Mouse (Mus musculus) MEL (cell line): ENCODE data around the gene Ostf1. TPM values are rescaled to one million over a fixed set of nuclear protein-coding genes. Genes with fewer than 3 reads are reported as not detected.

Source experiments
- DNase-seq: peaks from one replicate; pipeline ENCODE4 v3.0.0; 2011; ENCODE audit warnings: low read depth, low spot score
- H3K27ac ChIP-seq: 2 replicates; pipeline ENCODE4 v1.5.1; 2012; ENCODE audit warnings: low read depth, mild to moderate bottlenecking, control low read depth, low read length, moderate library complexity; ENCODE audit not compliant: control insufficient read depth
- H3K27me3 ChIP-seq, 2 experiments: fragments of 150-350 bp in 1 of 2; sonication (generic) in 1 of 2; 2 replicates each; pipeline ENCODE4 v1.6.1; 2012; ENCODE audit warnings: low read length in 2 of 2, mild to moderate bottlenecking in 2 of 2, improper control_type of control experiment in 1 of 2, moderate library complexity in 1 of 2; ENCODE audit not compliant: insufficient read depth in 2 of 2, control insufficient read depth in 1 of 2
- H3K36me3 ChIP-seq, 2 experiments: 2 replicates each; pipeline ENCODE4 v1.6.1; 2012 to 2014; ENCODE audit warnings: low read length in 2 of 2, improper control_type of control experiment in 1 of 2, inconsistent platforms in 1 of 2, mild to moderate bottlenecking in 1 of 2; ENCODE audit not compliant: insufficient read depth in 2 of 2, control insufficient read depth in 1 of 2
- H3K4me1 ChIP-seq, 2 experiments: fragments of 150-350 bp in 1 of 2; sonication (generic) in 1 of 2; 2 replicates each; pipeline ENCODE4 v1.6.1; 2012; ENCODE audit warnings: low read length in 2 of 2, improper control_type of control experiment in 1 of 2, mild to moderate bottlenecking in 1 of 2; ENCODE audit not compliant: insufficient read depth in 2 of 2, control insufficient read depth in 1 of 2
- H3K4me3 ChIP-seq, 2 experiments: fragments of 150-350 bp in 1 of 2; sonication (generic) in 1 of 2; 2 replicates each; pipeline ENCODE4 v1.5.1; 2012; ENCODE audit warnings: low read depth in 2 of 2, low read length in 2 of 2, mild to moderate bottlenecking in 2 of 2, moderate library complexity in 2 of 2, control low read depth in 1 of 2, improper control_type of control experiment in 1 of 2; ENCODE audit not compliant: control insufficient read depth in 1 of 2, insufficient read depth in 1 of 2
- H3K79me2 ChIP-seq: 2 replicates; pipeline ENCODE4 v1.6.1; 2012; ENCODE audit warnings: mild to moderate bottlenecking, low read length, moderate library complexity; ENCODE audit not compliant: control insufficient read depth, poor library complexity, insufficient read depth
- H3K9ac ChIP-seq: 2 replicates; pipeline ENCODE4 v1.6.1; 2012; ENCODE audit warnings: low read depth, mild to moderate bottlenecking, control low read depth, low read length, moderate library complexity; ENCODE audit not compliant: control insufficient read depth, poor library complexity, severe bottlenecking
- H3K9me3 ChIP-seq: fragments of 150-350 bp; sonication (generic); replicated peaks from 2 replicates; pipeline ENCODE4 v1.6.1; 2012; ENCODE audit warnings: mild to moderate bottlenecking, low read length, improper control_type of control experiment, moderate library complexity; ENCODE audit not compliant: insufficient read depth
- BHLHE40 ChIP-seq: IDR thresholded peaks from 2 replicates; pipeline ENCODE4 v1.6.1; 2012; ENCODE audit warnings: low read depth, mild to moderate bottlenecking, inconsistent platforms, low read length, improper control_type of control experiment, borderline replicate concordance
- E2F4 ChIP-seq: IDR thresholded peaks from 2 replicates; pipeline ENCODE4 v1.6.1; 2011; ENCODE audit warnings: low read depth, low read length, improper control_type of control experiment, borderline replicate concordance
- EP300 ChIP-seq, 2 experiments: IDR thresholded peaks; 2 replicates each; pipeline ENCODE4 v1.6.1; 2011; ENCODE audit warnings: improper control_type of control experiment in 2 of 2, low read length in 2 of 2, low read depth in 1 of 2, mild to moderate bottlenecking in 1 of 2
- ETS1 ChIP-seq: IDR thresholded peaks from 2 replicates; pipeline ENCODE4 v1.6.1; 2012; ENCODE audit warnings: low read depth, mild to moderate bottlenecking, inconsistent platforms, low read length, improper control_type of control experiment, moderate library complexity
- GABPA ChIP-seq: IDR thresholded peaks from 2 replicates; pipeline ENCODE4 v1.6.1; 2012; ENCODE audit warnings: low read depth, mild to moderate bottlenecking, inconsistent platforms, low read length, improper control_type of control experiment, moderate library complexity
- GATA1 ChIP-seq: IDR thresholded peaks from 2 replicates; pipeline ENCODE4 v1.6.1; 2011; ENCODE audit warnings: low read depth, low read length, improper control_type of control experiment
- HCFC1 ChIP-seq: IDR thresholded peaks from 2 replicates; pipeline ENCODE4 v1.6.1; 2012; ENCODE audit warnings: low read depth, mild to moderate bottlenecking, inconsistent platforms, low read length, improper control_type of control experiment, moderate library complexity
- JUND ChIP-seq: IDR thresholded peaks from 2 replicates; pipeline ENCODE4 v1.6.1; 2011; ENCODE audit warnings: low read depth, mild to moderate bottlenecking, improper control_type of control experiment, low read length
- KAT2A ChIP-seq: conservative IDR thresholded peaks from 2 replicates; pipeline ENCODE4 v1.6.1; 2012; ENCODE audit warnings: low read depth, low read length, improper control_type of control experiment, inconsistent platforms
- MAFK ChIP-seq: IDR thresholded peaks from 2 replicates; pipeline ENCODE4 v1.6.1; 2011; ENCODE audit warnings: low read depth, mild to moderate bottlenecking, low read length, improper control_type of control experiment, borderline replicate concordance
- MAX ChIP-seq: IDR thresholded peaks from 2 replicates; pipeline ENCODE4 v1.6.1; 2011; ENCODE audit warnings: low read length, improper control_type of control experiment
- MAZ ChIP-seq: IDR thresholded peaks from 2 replicates; pipeline ENCODE4 v1.6.1; 2012; ENCODE audit warnings: low read depth, mild to moderate bottlenecking, inconsistent platforms, low read length, improper control_type of control experiment
- MXI1 ChIP-seq: IDR thresholded peaks from 2 replicates; pipeline ENCODE4 v1.6.1; 2011; ENCODE audit warnings: mild to moderate bottlenecking, low read depth, low read length, improper control_type of control experiment
- MYC ChIP-seq: IDR thresholded peaks from 2 replicates; pipeline ENCODE4 v1.6.1; 2011; ENCODE audit warnings: low read depth, mild to moderate bottlenecking, low read length, improper control_type of control experiment, moderate library complexity
- NELFE ChIP-seq: IDR thresholded peaks from 2 replicates; pipeline ENCODE4 v1.6.1; 2011; ENCODE audit warnings: low read depth, low read length, improper control_type of control experiment
- NRF1 ChIP-seq: IDR thresholded peaks from 2 replicates; pipeline ENCODE4 v1.6.1; 2014; ENCODE audit warnings: low read depth, mild to moderate bottlenecking, inconsistent platforms, low read length, improper control_type of control experiment, moderate library complexity; ENCODE audit not compliant: poor library complexity, insufficient read depth, severe bottlenecking
- POLR2A ChIP-seq, 2 experiments: IDR thresholded peaks; 2 replicates each; pipeline ENCODE4 v1.6.1; 2011 to 2012; ENCODE audit warnings: low read length in 2 of 2, mild to moderate bottlenecking in 2 of 2, control low read depth in 1 of 2, improper control_type of control experiment in 1 of 2, low read depth in 1 of 2, moderate library complexity in 1 of 2; ENCODE audit not compliant: control insufficient read depth in 1 of 2, insufficient read depth in 1 of 2, poor library complexity in 1 of 2
- POLR2AphosphoS5 ChIP-seq: IDR thresholded peaks from 2 replicates; pipeline ENCODE4 v1.6.1; 2012; ENCODE audit warnings: low read depth, borderline replicate concordance, mild to moderate bottlenecking, inconsistent platforms, low read length, moderate library complexity, mixed read lengths
- RAD21 ChIP-seq: IDR thresholded peaks from 2 replicates; pipeline ENCODE4 v1.6.1; 2011; ENCODE audit warnings: mild to moderate bottlenecking, low read depth, low read length, improper control_type of control experiment
- RCOR1 ChIP-seq: IDR thresholded peaks from 2 replicates; pipeline ENCODE4 v1.6.1; 2012; ENCODE audit warnings: low read depth, mild to moderate bottlenecking, inconsistent platforms, low read length, improper control_type of control experiment
- SIN3A ChIP-seq: IDR thresholded peaks from 2 replicates; pipeline ENCODE4 v1.6.1; 2012; ENCODE audit warnings: low read length, improper control_type of control experiment, inconsistent platforms
- TBP ChIP-seq: IDR thresholded peaks from 2 replicates; pipeline ENCODE4 v1.8.0; 2011; ENCODE audit warnings: low read depth, low read length, improper control_type of control experiment
- TCF12 ChIP-seq: IDR thresholded peaks from 2 replicates; pipeline ENCODE4 v1.6.1; 2014; ENCODE audit warnings: low read depth, mild to moderate bottlenecking, inconsistent platforms, low read length, improper control_type of control experiment, moderate library complexity
- ZKSCAN1 ChIP-seq: IDR thresholded peaks from 2 replicates; pipeline ENCODE4 v1.6.1; 2012; ENCODE audit warnings: low read depth, mild to moderate bottlenecking, inconsistent platforms, low read length, improper control_type of control experiment, moderate library complexity
- ZNF384 ChIP-seq: IDR thresholded peaks from 2 replicates; pipeline ENCODE4 v1.6.1; 2012; ENCODE audit warnings: low read depth, mild to moderate bottlenecking, inconsistent platforms, low read length, improper control_type of control experiment
- polyA plus RNA-seq, 2 experiments: library from polyadenylated mRNA; stranded (reverse) in 1 of 2; unstranded in 1 of 2; fragments of >175 nt in 1 of 2; fragments of >200 nt in 1 of 2; gene quantifications; 2 replicates each; pipeline versions ENCODE4 v1.2.1 to v1.2.4; 2012; ENCODE audit warnings: low replicate concordance in 2 of 2, low read depth in 1 of 2; ENCODE audit not compliant: insufficient read length in 2 of 2, insufficient read depth in 1 of 2, missing spikeins in 1 of 2
- total RNA-seq: library from RNA; depleted of rRNA; stranded (reverse); fragments of 300-350 nt; gene quantifications from 2 replicates; pipeline ENCODE4 v1.2.3, GENCODE M21; 2012

Ostf1 gene
- total and polyA plus RNA-seq, 3 experiments = 117 to 162 TPM; not detected in 1

DNA sequence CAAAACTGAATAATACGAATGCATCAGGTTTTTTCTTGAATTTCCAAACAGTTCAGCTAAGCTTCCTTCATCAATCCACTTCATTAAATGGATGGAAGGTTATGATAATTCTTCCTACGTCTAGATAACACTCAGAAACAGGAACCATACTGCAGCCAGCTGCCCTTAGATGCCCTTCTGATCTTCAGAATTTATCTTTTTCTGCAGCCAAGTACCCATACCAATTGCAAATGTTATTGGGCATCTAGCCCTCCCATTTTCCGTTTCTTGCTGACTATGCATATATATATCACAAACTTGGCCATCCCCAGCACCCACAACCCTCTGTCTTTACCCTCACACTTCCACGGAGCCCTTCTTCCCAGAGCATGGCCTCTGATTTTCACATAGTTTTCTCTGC is 18.3 kb upstream of the Ostf1 start (continued):
- TF ChIP-seq MAZ (no peak), SIN3A (no peak; the same call in 1 of the 2 replicates)

DNA sequence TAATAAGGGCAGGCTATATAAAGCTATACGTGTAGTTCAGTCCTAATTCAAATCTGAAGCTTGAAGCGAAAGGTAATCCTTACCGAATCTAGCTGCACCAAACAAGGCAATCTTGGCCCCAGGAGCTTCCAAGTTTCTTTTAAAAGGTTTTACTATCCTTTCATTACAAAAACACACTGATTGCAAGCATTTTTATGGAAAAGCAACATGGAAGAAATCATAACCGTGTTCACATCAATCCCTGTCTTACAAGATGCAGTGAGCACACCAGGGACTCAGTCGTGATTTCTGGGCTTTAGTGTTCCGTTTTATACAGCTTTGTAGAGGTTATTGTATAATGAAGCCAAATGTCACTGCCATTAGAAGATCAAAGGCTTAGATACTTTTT is 16.9 kb upstream of the Ostf1 start:
- Histone ChIP-seq H3K27ac (peak overlapping the region; percentile 97), H3K9ac (no peak overlapping the region), H3K4me3 (no peak overlapping the region), H3K4me1 (peaks cover 52 to 61% of the 10 kb centered on the region in 2 experiments), H3K36me3 (peaks cover 3 to 84% of the 10 kb centered on the region in 2 experiments)
- DNase-seq = no peak
- TF ChIP-seq E2F4 (no peak), TBP (no peak), NELFE (no peak), ZNF384 (no peak), NRF1 (no peak), EP300 (IDR thresholded peaks at IDR 0.05; ENCODE audit: low read depth in 1 of 2, low read length in 2 of 2) (no peak), ZKSCAN1 (no peak), POLR2AphosphoS5 (no peak), GABPA (no peak), KAT2A (no peak), MAFK (no peak), MAX (no peak)
- TF ChIP-seq, all 39 proteins: peak for 0
- Histone ChIP-seq H3K79me2 (no peaks in the 10 kb centered on the region; the same call in 1 of the 2 replicates), H3K27me3 (no peaks in the 10 kb centered on the region), H3K9me3 (no peaks in the 10 kb centered on the region)

DNA sequence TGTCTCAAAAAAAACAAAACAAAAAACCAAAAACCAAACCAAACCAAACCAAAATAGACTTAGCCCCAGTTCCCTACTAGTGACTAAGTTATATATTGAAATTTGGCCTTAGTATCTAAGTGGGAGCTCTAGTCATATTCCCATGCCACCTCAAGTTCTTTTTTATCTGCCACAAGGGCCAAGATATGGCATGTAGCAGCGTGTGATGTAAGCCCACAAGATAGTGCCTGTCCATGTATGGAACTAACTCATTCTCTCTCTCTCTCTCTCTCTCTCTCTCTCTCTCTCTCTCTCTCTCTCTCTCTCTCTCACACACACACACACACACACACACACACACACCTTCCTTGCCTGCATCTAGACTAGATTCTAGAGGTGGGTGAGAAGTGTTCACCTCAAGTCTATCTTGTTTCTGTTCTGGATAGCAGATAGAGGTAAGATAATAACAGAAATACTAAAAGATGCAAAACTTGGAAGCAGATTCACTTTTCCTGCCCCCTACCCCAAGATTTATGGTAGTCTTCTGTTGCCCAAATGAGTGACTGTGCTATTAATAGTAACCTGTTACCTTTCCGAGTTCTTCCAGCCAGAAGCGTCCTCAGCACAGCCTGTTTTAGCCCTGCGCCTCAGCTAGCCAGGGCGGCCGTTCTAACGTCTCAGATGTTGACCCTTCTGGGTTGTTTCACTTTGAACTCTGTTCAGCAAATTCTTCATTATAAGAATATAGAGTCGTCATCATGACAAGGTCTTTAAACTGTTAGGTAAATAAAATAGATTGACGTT is 16.3 kb upstream of the Ostf1 start:
- TF ChIP-seq HCFC1 (0 out of 2 replicates have a peak, but pooled peaks have one; percentile 22), GATA1 (peak; percentile 84), SIN3A (peak; percentile 79), MXI1 (peak; percentile 45; the same call in 1 of the 2 replicates), JUND (peak; percentile 84; the same call in 1 of the 2 replicates), MAFK (no peak), ETS1 (peak; percentile 97), EP300 (IDR thresholded peaks at IDR 0.05; ENCODE audit: low read depth in 1 of 2, low read length in 2 of 2) (peak; percentile 52 to 80), RCOR1 (0 out of 2 replicates have a peak, but pooled peaks have one; percentile 54), BHLHE40 (peak; percentile 68), POLR2A (IDR thresholded peaks at IDR 0.05; ENCODE audit: control insufficient read depth in 1 of 2, insufficient read depth in 1 of 2, low read depth in 1 of 2, low read length in 2 of 2, poor library complexity in 1 of 2) (no peak), MAZ (0 out of 2 replicates have a peak, but pooled peaks have one; percentile 45), TCF12 (peak; percentile 66), MYC (0 out of 2 replicates have a peak, but pooled peaks have one; percentile 28), RAD21 (no peak)

More for the DNA sequence above, 16.3 kb upstream of the Ostf1 start:
- H3K9ac ChIP-seq = peak overlapping the region; percentile 45
- peak overlapping the region; percentile 97 for H3K27ac ChIP-seq
- peaks cover 57 to 61% of the 10 kb centered on the region in 2 experiments for H3K4me1 ChIP-seq
- no peaks in the 10 kb centered on the region for H3K9me3 ChIP-seq
- H3K27me3 ChIP-seq = no peaks in the 10 kb centered on the region
- H3K4me3 ChIP-seq = no peak overlapping the region
- peak; percentile 62 for DNase-seq
- peaks cover 3 to 84% of the 10 kb centered on the region in 2 experiments for H3K36me3 ChIP-seq
- no peaks in the 10 kb centered on the region; the same call in 1 of the 2 replicates for H3K79me2 ChIP-seq
